Mouse (Mus musculus) cerebellum, adult 18-20 months (tissue): ENCODE measurements around the gene Ctnna3.

Experiments used
- DNase-seq, 2 experiments: peaks; one replicate each; pipeline ENCODE4 v3.0.0; 2021

Ctnna3 gene

DNA sequence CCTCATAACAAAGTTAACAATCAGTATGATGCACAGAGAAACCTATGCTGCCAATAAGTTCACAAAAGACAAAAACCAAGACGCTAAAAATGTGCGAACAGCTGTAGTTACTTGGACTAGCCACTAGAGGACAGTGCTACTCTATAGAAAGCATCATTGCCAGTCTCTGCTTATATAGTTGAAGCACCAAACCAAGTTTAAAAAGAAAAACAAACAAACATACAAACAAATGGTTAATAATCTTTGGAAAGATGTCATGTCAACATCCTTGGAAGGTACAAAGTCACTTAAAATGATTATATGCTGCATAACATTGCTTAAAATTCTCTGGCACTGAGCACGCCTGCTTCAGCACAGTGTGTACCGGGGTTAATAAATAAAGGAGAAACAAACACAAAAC is 654.6 kb downstream of the Ctnna3 start:
- peak in 1 of 2 experiments; percentile 50 for DNase-seq

DNA sequence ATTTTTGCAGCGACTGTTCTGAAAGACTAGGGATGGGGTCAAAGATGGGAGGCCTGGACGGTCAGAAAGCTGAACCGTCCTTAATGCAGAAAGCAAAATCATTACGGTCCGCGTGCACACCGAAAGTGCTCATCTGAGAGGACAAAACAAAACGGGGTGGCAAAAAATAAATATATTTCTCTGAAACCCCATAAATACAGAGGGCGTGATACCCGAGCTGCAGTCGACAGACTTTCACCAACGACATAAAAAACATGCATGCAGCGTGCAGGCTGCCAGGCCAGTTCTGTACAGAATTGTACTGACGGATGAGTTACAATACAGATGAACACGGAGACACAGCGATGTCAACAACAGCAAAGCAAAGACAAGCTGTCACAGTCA is 656.3 kb downstream of the Ctnna3 start:
- peak in 1 of 2 experiments; percentile 26 for DNase-seq

DNA sequence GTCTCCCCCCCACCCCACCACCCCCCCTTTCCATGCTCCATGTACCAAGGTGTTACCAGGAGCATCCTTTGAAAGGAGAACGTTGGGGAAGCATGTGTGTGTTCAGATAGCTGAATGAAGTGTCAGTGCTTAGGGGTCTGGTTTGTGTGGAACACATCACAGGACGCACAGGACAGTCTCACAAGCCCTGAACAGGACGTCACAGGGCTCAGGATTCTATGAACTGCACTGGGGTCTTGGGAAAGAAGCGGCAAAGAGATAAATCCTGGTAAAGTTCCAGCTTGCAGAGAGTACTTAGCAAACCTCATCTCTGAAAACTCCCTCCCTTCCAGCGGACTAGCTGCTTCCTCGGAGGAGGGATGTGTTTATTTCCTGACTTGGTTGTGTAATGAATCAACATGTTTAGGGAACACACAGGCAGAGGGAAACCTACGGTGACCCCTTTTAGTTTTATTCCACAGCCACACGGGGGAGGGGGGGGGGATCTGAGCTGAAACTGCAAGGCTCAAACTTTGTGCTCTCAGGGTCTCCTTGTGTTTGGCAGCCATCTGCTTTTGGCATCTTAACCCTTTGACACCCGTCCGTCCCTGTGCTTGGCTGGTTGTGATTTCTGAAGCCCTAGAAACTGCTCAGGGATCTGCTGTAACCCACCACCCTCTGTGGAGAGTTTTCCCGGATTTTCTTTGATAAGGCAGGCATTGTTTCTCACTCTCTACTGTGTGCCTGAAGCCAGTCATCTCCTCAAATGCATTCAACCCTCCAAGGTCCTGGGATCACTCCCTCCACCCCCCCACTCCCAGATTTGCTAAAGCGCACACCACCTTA is 656.9 kb downstream of the Ctnna3 start:
- peak; percentile 32 to 51 for DNase-seq

DNA sequence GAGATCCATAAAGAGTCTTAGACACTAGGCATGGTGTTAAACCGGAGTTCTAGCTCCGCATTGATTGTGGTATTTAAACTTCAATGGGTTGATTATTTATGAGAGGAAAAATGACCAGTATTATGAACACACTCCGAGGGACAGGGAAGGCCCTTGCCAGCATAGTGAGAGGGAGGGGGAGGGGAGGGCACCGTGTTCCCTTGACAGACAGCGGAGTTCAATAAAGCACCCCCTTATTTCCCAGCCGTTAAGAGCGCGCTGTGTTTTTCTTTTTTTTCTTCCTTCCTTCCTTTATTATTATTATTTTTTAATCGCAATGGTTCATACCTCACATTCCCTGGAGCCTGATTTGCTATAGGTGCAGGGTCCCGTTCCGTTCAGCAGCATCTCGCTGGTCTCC is 657.6 kb downstream of the Ctnna3 start:
- peak; percentile 50 to 51 for DNase-seq

DNA sequence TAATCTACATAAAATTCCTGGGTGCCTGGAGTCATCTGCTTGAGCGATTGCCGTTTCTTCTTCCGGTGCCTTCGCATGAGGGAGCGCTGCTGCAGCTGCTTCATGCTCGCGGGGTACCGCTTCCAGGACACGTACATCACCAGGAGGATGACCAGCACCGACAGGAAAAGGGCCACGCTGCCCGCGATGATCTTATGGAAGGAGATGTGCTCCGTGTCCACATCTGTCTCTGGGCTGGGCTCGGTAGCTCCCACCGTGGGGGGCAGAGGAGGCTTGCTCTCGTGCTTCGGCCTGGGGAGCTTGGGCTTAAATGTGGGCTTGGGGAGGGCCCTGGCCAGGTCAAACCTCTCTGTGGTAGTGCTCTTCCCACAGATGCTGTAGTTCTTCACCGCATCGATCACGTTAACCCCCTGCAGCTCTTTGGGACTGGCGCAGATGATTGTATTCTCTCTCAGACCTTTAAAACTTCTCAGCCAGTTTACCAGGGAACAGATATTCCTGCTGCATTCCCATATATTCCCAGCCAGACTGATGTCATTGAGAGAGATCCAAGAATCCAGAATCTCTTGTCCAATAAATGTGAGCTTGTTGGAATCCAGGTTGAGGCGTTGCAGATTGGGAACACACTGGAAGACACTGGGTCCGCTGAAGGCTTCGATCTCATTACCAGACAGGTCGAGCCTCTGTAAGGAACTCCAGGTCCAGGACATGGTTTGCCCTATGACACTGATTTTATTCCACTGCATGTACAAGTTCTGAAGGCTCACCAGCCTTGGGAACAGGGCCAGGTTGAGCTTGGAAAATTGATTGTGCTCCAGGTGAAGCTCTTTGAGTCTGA is 658.3 kb downstream of the Ctnna3 start:
- DNase-seq, result peak; percentile 62 to 75

DNA sequence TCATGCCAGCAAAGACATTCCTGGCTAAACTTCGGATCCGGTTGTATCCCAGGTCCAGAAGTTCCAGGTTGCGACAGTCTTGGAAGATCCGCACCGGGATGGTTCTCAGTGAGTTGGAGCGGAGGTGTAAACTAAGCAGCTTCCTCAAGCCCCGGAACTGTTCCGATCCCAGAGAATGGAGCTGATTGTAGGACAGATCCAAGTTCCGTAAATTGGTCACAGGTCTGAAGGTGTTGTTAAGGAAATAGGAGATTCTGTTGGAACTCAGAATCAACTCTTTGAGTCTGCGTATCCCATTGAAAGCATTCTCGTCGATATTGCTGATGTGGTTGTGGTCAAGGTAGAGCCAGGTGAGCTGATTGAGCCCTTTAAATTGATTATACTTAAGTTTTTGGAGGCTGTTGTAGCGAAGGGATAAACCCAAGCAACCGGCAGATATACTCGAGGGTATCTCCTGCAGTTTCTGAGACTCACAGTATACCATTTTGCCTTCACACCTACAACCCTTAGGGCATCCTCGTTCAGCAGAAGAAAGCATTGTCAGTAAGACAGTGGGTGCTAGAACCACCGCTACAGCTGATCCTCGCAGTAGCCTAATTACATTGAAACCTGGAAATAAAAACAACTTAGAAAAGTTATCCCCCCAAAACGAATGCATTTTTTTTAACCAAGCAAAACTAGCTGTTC is 659.0 kb downstream of the Ctnna3 start:
- peak in 1 of 2 experiments; percentile 55 for DNase-seq

DNA sequence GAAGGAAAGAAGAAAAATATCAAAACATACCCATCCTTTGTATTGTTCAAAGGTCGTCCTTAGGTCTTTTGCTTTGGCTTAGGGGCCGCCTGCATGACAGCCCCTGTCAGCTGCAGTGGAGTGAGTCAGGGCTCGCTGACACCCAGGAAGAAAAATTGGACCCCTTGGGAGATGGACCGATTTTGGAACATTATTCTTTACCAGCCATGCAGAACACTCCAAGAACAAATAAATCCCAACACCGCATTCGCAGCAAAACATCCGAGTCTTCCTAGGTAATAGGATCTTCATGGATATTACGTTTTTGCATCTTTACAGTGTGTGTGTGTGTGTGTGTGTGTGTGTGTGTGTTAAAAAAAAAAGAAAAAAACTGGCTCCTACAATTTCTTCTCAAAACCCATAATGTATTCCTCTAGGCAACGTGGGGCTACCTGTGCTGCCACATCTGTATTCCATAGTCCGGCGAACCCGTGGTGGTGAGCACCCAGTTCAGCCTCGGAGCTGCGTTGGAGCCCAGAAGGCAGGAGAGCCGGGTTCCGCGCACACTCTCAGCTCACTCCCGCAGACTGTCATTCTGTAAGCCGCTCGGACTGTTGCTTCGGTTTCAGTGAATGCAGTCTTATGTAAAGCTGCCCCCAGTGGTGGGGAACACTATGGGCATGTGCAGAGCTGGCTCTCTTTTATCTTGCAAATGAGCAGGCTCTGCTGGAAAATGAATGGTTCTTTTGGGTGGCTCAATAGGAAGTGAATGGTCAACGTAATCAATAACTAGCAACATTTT is 660.0 kb downstream of the Ctnna3 start, which contains the start of gene Lrrtm3:
Lrrtm3 (minus strand) TSS at position 598 of the 781 bp plus-strand sequence.
- DNase-seq, result peak; percentile 91 to 93

DNA sequence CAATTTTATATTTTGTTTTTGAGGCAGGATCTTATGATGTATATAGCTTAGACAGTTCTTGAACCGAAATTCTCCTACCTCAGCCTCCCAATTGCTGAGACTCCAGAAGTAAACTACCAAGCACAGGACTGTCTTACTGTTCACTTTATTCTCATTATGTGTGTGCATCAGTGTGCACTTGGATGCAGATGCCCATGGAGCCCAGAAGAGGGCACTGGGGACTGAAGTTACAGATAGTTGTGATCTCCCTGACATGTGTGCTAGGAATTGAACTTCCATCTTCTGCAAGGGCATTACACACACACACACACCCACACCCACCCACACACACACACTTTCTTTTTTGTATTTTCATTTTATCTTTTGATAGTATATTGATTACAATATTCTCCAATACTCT is 666.6 kb downstream of the Ctnna3 start:
- no peak for DNase-seq

DNA sequence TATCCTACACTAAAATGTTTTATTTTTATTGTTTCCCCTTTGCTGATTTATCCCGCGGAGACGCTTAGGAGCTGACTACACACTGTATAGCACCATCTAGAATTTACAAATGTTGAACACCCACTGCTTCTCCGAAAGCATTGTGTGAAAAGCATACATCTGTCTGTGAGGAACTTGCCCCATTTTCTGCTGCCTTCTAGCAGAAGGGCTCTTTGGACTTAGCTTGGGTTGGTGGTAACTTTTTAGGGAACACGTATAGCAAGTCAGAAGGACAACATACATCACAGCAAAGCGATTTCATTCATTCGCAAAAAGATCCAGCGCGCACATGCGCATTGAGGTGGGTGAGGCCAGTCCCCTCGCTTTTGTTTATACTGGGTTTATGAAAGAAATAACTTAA is 685.3 kb downstream of the Ctnna3 start:
- no peak for DNase-seq

DNA sequence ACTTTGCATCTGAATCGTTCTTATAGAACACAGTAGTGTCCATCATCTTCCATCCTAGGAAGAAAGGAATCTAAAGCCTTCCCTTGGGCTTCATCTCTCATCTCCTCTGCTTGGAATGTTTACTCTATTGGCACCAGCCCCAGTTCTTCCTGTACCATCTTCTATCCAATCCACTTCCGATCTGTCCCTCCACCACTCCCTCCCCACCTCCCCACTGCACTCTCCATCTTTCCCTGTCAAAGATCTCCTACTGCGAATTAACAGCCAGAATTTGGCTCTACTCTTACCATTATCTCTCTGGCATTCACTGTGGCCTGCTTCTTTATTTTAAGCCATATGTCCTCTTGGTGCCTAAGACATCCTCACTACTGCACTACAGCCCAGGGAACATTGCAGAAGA is 688.9 kb downstream of the Ctnna3 start:
- peak; percentile 75 to 77 for DNase-seq

DNA sequence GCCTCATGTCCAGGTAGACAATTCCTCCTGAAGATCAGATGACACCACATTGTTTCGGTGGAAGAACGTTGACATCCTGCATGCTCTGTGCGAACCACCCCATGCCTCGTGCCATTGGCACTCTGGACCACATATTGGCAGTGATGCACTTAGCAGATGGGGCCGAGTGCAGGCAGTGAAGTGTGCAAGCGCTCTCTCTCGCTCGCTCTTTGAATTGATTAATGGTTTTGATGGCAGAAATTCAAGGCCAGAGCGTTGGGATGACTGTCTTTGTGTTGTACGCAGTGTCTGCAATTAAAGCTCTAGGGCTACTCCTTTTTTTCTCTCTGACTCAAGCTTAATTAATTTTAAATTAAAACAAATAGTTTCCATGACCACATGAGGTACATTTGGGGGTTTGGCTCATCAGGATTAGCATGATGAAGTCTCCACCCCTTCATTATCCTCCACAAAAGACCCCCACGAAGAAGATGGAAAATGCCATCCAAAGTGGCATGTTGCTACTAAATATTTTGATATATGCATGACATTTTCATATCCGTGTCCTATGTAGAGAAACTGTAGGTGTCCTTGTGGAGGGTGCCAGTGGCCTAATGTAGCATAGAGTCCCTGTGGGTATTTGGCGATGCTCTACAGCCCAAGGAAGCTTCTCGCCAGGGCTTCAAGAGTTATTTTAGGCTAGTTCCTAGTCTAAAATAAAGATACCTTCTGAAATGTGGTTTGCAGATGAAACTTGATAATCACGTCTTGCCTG is 700.7 kb downstream of the Ctnna3 start:
- DNase-seq, result peak; percentile 83 to 85

DNA sequence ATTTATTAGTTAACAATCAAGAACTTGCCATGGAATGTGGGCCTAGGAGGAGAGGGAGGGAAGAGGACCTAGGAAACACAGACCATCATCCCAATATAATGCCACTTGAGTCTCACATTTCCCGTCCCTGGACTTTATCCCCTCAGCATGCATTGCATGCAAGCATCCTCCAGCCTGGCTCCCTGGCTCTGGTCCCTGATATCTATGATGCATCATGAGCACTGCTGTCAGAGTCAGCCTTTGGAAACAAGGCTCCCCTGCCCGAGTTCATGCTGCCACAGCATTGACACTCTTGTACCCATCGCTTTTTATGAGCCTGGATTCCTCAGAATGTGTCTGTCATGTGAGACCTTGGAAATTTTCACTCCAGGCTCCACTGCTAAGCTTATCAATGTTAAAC is 703.6 kb downstream of the Ctnna3 start:
- DNase-seq, result no peak

DNA sequence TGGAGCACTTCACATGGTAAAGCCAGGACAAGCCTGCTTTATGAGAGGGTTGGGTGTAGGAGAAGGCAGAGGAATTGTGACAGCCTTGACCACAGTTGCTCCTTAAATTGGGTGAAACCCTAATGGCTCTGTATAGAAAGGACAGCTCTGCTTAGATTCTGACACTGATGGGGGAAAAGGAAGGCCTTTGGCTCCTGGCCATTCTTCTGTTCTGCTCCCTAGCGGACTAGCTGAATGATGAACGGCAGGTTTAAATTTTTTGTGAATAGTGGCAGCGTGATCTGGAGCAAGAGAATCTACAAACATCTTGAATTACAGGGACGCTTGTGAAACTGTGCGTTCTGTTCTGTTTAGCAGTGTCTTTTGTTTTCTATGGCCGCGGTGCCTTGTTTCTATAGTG is 705.6 kb downstream of the Ctnna3 start:
- DNase-seq, result no peak

DNA sequence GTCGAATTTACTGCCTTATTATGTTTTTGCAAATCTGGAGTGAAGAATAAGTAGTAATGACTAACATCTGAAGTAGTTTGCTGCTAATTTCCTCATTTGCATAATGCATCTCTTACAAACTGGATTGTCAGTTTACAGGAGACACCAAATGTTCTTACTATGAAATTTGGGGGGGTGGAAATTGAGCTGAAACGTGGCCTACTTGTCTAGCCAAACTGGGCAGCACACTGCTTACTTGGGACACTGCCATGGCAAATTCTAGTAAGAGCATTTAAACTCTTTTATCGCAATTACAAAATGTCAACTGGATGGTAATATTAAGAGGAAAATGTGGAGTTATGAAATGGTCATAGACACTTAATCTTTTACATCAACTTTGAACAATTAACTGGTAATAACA is 716.6 kb downstream of the Ctnna3 start:
- no peak for DNase-seq

DNA sequence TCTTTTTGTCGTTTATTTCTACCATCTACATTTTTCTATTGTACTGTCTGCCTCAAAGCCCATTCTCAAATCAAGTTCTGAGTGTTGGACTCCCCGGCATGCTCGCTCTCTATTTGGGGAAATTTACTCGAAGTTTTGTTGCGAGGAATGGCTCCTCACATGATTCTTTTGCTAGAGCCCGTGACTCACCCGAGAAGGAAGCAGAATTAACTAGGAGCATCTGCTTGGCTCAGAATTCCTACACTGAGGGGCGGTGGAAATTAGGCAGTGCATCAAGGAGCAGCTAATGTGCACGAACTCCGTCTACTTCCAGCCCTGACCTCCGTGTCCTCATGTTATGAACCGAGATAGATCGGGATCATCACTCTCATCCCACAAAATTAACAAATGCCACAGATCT is 751.8 kb downstream of the Ctnna3 start:
- no peak for DNase-seq

DNA sequence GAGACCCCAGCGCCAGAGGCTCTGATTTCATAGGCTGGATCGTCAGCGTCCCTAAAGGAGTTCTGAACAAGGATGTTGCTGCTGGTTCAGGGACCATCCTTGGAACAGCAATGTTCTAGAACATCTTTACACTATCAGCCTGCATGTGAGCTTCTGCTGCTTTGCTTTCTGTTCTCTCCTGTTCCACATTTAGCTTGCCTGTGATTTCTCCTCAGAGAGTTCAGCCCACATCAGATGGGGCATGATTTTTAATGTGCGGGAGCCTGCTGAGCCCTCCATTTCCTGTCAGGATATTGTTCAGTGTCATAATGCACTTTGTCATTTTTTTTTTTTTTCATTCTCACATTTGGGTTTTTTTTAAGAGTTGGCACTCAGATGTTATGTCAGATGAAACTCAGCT is 752.8 kb downstream of the Ctnna3 start:
- DNase-seq, result no peak

DNA sequence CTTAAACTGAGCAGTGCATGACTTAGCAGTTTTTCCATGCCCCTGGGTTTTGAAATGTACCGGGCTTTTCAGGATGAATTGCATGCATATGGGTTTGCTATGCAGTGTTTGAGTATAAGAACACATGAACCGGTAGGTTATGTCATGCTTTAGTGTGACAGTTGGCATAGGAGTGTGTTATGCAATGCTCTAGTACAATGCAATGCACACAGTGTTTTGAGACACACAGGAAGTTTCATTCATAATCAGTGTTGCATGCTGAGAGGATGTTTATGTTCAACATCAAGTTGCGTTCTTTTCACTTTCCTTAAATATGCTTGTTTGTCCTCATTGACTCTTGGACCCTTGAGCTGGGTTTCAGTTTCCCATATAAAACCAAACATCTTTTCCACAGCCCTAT is 758.1 kb downstream of the Ctnna3 start:
- no peak for DNase-seq

DNA sequence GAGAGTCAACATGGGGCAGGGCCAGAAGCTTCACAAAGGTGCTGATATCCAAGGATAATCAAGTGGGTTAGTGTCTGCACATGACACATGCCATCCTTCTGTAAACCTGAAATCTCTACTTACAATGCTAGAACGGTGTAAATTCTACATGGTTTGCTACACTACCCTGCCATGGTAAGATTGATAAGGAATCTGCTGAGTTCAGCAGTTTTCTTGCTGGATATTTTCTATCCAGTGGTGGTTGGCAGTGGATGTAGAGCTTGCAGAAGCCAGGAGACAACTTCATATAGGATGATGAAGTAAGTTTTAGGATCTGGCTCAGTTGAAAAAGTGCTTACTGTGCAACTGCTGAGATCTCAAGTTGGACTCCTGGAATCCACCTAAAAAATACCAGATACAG is 767.7 kb downstream of the Ctnna3 start:
- no peak for DNase-seq

DNA sequence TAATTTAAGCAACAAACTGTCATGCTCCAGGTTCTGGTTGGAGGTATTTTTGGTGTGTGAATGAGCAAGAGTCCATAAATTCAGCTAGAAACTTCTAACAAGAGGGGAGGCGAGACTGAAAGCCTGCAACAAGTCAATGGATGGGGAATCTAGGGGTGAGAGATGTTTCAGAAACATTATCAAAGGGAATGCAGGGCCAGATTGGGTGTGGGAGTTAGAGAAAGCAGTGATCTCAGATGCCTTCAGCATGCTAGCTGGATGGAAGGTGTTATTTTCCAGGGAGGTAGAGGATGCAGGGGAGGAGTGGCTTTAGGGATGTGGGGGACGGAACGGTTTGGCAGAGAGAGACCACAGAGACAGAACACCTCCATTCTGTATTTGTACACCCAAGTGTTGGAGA is 785.7 kb downstream of the Ctnna3 start:
- no peak for DNase-seq

DNA sequence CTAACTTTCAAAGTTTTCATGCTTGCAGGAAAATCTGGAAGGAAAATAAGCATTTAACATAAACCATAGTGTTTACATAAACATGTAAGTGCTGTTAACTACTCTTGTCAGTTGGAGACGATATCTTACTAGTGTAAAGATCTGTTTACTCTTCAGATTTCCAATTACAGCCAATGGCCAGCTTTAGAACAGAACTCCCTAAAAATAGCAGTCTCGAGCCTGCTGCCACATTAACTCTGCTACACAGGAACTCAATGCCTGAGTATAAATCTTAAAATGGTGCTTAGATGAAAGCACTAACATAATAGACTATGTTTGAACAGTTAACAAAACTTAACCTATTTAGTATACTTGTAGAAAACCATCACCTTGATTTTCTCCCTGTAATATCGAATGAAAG is 793.1 kb downstream of the Ctnna3 start:
- DNase-seq, result no peak

DNA sequence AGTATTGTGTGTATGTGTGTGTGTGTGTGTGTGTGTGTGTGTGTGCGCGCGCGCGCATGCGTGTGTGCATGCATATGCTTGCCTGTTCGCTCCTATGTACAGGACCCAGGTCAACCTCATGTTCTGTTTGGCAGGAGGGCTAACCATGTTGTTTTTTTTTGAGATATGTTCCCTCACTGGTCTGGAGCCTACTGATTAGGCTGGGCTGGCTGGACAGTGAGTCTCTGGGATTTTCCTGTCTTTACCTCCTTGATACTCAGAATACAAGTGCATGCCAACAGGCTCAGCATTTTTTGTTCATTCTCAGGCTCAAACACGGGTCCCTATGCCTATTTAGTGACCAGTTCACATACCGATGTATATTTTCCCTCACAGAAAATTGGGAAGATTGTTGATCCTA is 794.1 kb downstream of the Ctnna3 start:
- DNase-seq, result no peak

DNA sequence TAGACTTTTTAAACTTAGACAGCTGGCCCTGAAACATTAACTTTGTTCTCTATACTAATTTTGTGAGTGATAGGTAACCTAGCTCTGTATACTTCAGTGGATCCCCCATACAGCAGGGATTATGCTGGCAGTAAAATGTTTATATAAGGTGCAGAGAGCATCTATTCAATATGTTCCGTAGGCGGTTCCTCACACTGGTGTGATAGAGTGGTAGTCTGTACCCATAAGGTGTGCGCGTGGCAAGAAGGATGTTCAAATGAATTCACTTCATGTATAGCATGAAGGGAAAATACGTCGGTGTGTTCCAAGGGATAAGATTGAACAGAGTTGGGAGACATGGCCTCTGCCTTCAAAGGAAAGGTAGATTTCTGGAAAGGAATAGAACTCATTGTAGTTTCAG is 794.5 kb downstream of the Ctnna3 start:
- DNase-seq, result no peak
